Comparison of ENCODE assay signal across 9 mouse cellular contexts in genomic region chr11:94491035-94491748, GRCm38 (mm10). TPM values are rescaled to one million over a fixed set of nuclear protein-coding genes. Genes with fewer than 3 reads are reported as not detected.
DNase-seq lines count a peak whose midpoint lies in the region; ATAC-seq and TF ChIP-seq lines count a peak whose summit lies in the region.
"Had no signal": no experiment of that assay in that cellular context is flagged by ENCODE, and none has a peak within 500 bp of the region (broad histone marks: within the 10 kb centered on the region; RNA-seq: fewer than 3 reads in every experiment).

No protein-coding gene starts in this region.

- H3K4me3 ChIP-seq in erythroblast, embryonic 14.5 days (replicated peaks): peak overlapping the region; percentile 15
- H3K4me3 ChIP-seq in E14TG2a.4 (replicated peaks; ENCODE audit: low read length): peak overlapping the region; percentile 86
- peak overlapping the region; percentile 51 for H3K4me3 ChIP-seq in hindbrain, embryonic 15.5 days
- peak overlapping the region; percentile 43 for H3K4me3 ChIP-seq in liver, embryonic 12.5 days

- 4% methylated on average over 55 of the region's 55 CpGs for WGBS in hindbrain, embryonic 15.5 days
- 6% methylated on average over 55 of the region's 55 CpGs for WGBS in liver, embryonic 12.5 days (ENCODE audit: insufficient replicate concordance)

- peak overlapping the region; percentile 61 for H3K9ac ChIP-seq in hindbrain, embryonic 15.5 days
- peak overlapping the region; percentile 3; the same call in 1 of the 2 replicates for H3K9ac ChIP-seq in liver, embryonic 12.5 days

- peak overlapping the region; percentile 78 for H3K4me2 ChIP-seq in hindbrain, embryonic 15.5 days
- peak overlapping the region; percentile 58 for H3K4me2 ChIP-seq in liver, embryonic 12.5 days

- no peak for TF ChIP-seq CTCF in E14TG2a.4 (conservative IDR thresholded peaks at IDR 0.05; ENCODE audit: low read length)

- peaks cover 54% of the 10 kb centered on the region for H3K27me3 ChIP-seq in erythroblast, embryonic 14.5 days (ENCODE audit: control insufficient read depth)
- peaks cover 94% of the 10 kb centered on the region for H3K27me3 ChIP-seq in E14TG2a.4 (ENCODE audit: insufficient read depth, low read length)
- H3K27me3 ChIP-seq in hindbrain, embryonic 15.5 days: peaks cover 10% of the 10 kb centered on the region; the same call in 1 of the 2 replicates
- H3K27me3 ChIP-seq in liver, embryonic 12.5 days (replicated peaks): peaks cover 96% of the 10 kb centered on the region

- no peak for ATAC-seq in erythroblast, adult 5-6 weeks (replicated peaks; ENCODE audit: low FRiP score, poor library complexity, severe bottlenecking)
- ATAC-seq in hindbrain, embryonic 15.5 days (ENCODE audit: low FRiP score, low read depth): peak; percentile 77
- no peak for ATAC-seq in liver, embryonic 12.5 days
- ATAC-seq in erythroid progenitor cell, adult 5-6 weeks (replicated peaks; ENCODE audit: low FRiP score, poor library complexity, severe bottlenecking): no peak

- no peaks in the 10 kb centered on the region for H3K36me3 ChIP-seq in erythroblast, embryonic 14.5 days (ENCODE audit: control insufficient read depth)
- no peaks in the 10 kb centered on the region for H3K36me3 ChIP-seq in E14TG2a.4 (ENCODE audit: insufficient read depth, low read length)
- H3K36me3 ChIP-seq in hindbrain, embryonic 15.5 days: no peaks in the 10 kb centered on the region
- no peaks in the 10 kb centered on the region for H3K36me3 ChIP-seq in liver, embryonic 12.5 days

- no peak overlapping the region for H3K27ac ChIP-seq in hindbrain, embryonic 15.5 days (replicated peaks)
- H3K27ac ChIP-seq in liver, embryonic 12.5 days: no peak overlapping the region

- DNase-seq in embryo, embryonic 10.5 days (ENCODE audit: low spot score): peak; percentile 71
- DNase-seq in retina, embryonic 14.5 days (ENCODE audit: low spot score): peak; percentile 80

- H3K4me1 ChIP-seq in erythroblast, embryonic 14.5 days (ENCODE audit: control insufficient read depth): no peaks in the 10 kb centered on the region; the same call in 1 of the 2 replicates
- H3K4me1 ChIP-seq in E14TG2a.4 (replicated peaks; ENCODE audit: low read depth, low read length): peaks cover 26% of the 10 kb centered on the region
- H3K4me1 ChIP-seq in hindbrain, embryonic 15.5 days (replicated peaks): peaks cover 12% of the 10 kb centered on the region
- H3K4me1 ChIP-seq in liver, embryonic 12.5 days: peaks cover 9% of the 10 kb centered on the region; the same call in 1 of the 2 replicates

- no peaks in the 10 kb centered on the region for H3K9me3 ChIP-seq in erythroblast, embryonic 14.5 days (ENCODE audit: control insufficient read depth, low read length)
- no peaks in the 10 kb centered on the region for H3K9me3 ChIP-seq in E14TG2a.4 (ENCODE audit: low read length)
- no peaks in the 10 kb centered on the region for H3K9me3 ChIP-seq in hindbrain, embryonic 15.5 days
- no peaks in the 10 kb centered on the region for H3K9me3 ChIP-seq in liver, embryonic 12.5 days (replicated peaks)

RNA-seq across cellular contexts. Expression of gene Spata20, which starts 5.2 kb away (rescaled TPM):
- not detected in 2 replicates for polyA plus RNA-seq in erythroblast, embryonic 14.5 days (2012)
- not detected in 2 replicates for total RNA-seq in erythroblast, adult 5-6 weeks (2015; ENCODE audit: low replicate concordance)
- total RNA-seq in erythroblast, adult 5-6 weeks (2017; ENCODE audit: low replicate concordance): not detected in 2 replicates
- polyA plus RNA-seq in hindbrain, embryonic 15.5 days (2015; fragmentation: Nextera tagmentation; extraction: Ambion mirVana): 0.29 and 0.84 TPM in 2 replicates
- polyA plus RNA-seq in liver, embryonic 12.5 days (2016; fragmentation: Nextera tagmentation; extraction: Ambion mirVana): not detected in 2 replicates
- total RNA-seq in erythroid progenitor cell, adult 5-6 weeks (2015; ENCODE audit: low replicate concordance): not detected in 2 replicates
- not detected in 2 replicates for total RNA-seq in erythroid progenitor cell, adult 5-6 weeks (2017; ENCODE audit: low replicate concordance)
- polyA plus RNA-seq: C2C12 had no signal

RNA-seq across cellular contexts. Expression of gene Epn3, which starts 8.6 kb away (rescaled TPM):
- polyA plus RNA-seq in erythroblast, embryonic 14.5 days (2012): not detected in 2 replicates
- total RNA-seq in erythroblast, adult 5-6 weeks (2015; ENCODE audit: low replicate concordance): not detected in 2 replicates
- not detected in 2 replicates for total RNA-seq in erythroblast, adult 5-6 weeks (2017; ENCODE audit: low replicate concordance)
- polyA plus RNA-seq in hindbrain, embryonic 15.5 days (2015; fragmentation: Nextera tagmentation; extraction: Ambion mirVana): 1.0 and 2.5 TPM in 2 replicates
- polyA plus RNA-seq in liver, embryonic 12.5 days (2016; fragmentation: Nextera tagmentation; extraction: Ambion mirVana): not detected in 2 replicates
- total RNA-seq in erythroid progenitor cell, adult 5-6 weeks (2015; ENCODE audit: low replicate concordance): not detected in 2 replicates
- total RNA-seq in erythroid progenitor cell, adult 5-6 weeks (2017; ENCODE audit: low replicate concordance): not detected in 2 replicates

RNA-seq across cellular contexts. Expression of gene Cacna1g, which starts 17.2 kb away (rescaled TPM):
- 10.3 and 14.4 TPM in 2 replicates for polyA plus RNA-seq in erythroblast, embryonic 14.5 days (2012)
- 109 and 122 TPM in 2 replicates for total RNA-seq in erythroblast, adult 5-6 weeks (2015; ENCODE audit: low replicate concordance)
- total RNA-seq in erythroblast, adult 5-6 weeks (2017; ENCODE audit: low replicate concordance): 78.9 and 102 TPM in 2 replicates
- polyA plus RNA-seq in hindbrain, embryonic 15.5 days (2015; fragmentation: Nextera tagmentation; extraction: Ambion mirVana): 15.0 and 18.8 TPM in 2 replicates
- 2.5 and 3.2 TPM in 2 replicates for polyA plus RNA-seq in liver, embryonic 12.5 days (2016; fragmentation: Nextera tagmentation; extraction: Ambion mirVana)
- total RNA-seq in erythroid progenitor cell, adult 5-6 weeks (2015; ENCODE audit: low replicate concordance): 208 and 236 TPM in 2 replicates
- 142 TPM in 2 replicates for total RNA-seq in erythroid progenitor cell, adult 5-6 weeks (2017; ENCODE audit: low replicate concordance)

RNA-seq across cellular contexts. Expression of gene Mycbpap, which starts 30.4 kb away (rescaled TPM):
- not detected in 2 replicates for polyA plus RNA-seq in erythroblast, embryonic 14.5 days (2012)
- total RNA-seq in erythroblast, adult 5-6 weeks (2015; ENCODE audit: low replicate concordance): not detected in 2 replicates
- total RNA-seq in erythroblast, adult 5-6 weeks (2017; ENCODE audit: low replicate concordance): not detected in 2 replicates
- 3.8 and 4.8 TPM in 2 replicates for polyA plus RNA-seq in hindbrain, embryonic 15.5 days (2015; fragmentation: Nextera tagmentation; extraction: Ambion mirVana)
- polyA plus RNA-seq in liver, embryonic 12.5 days (2016; fragmentation: Nextera tagmentation; extraction: Ambion mirVana): 0.28 and 0.37 TPM in 2 replicates
- total RNA-seq in erythroid progenitor cell, adult 5-6 weeks (2015; ENCODE audit: low replicate concordance): not detected in 2 replicates
- total RNA-seq in erythroid progenitor cell, adult 5-6 weeks (2017; ENCODE audit: low replicate concordance): not detected in 2 replicates
- polyA plus RNA-seq: C2C12 had no signal

RNA-seq across cellular contexts. Expression of gene Rsad1, which starts 57.9 kb away (rescaled TPM):
- polyA plus RNA-seq in erythroblast, embryonic 14.5 days (2012): 0.02 TPM in 1 of 2 replicates, not detected in the other
- total RNA-seq in erythroblast, adult 5-6 weeks (2015; ENCODE audit: low replicate concordance): not detected in 2 replicates
- 0.34 and 2.0 TPM in 2 replicates for total RNA-seq in erythroblast, adult 5-6 weeks (2017; ENCODE audit: low replicate concordance)
- polyA plus RNA-seq in hindbrain, embryonic 15.5 days (2015; fragmentation: Nextera tagmentation; extraction: Ambion mirVana): 8.6 and 9.3 TPM in 2 replicates
- polyA plus RNA-seq in liver, embryonic 12.5 days (2016; fragmentation: Nextera tagmentation; extraction: Ambion mirVana): 2.0 and 3.2 TPM in 2 replicates
- total RNA-seq in erythroid progenitor cell, adult 5-6 weeks (2015; ENCODE audit: low replicate concordance): 0.84 TPM in 1 of 2 replicates, not detected in the other
- total RNA-seq in erythroid progenitor cell, adult 5-6 weeks (2017; ENCODE audit: low replicate concordance): 0.23 and 0.26 TPM in 2 replicates

Comparison
In these comparisons a context has a peak if more than half of its experiments do, and no peak if none do; other contexts are left out.
1. H3K4me3 ChIP-seq: peak in every context shown above with its lines; median percentile 86 in E14TG2a.4; 51 in hindbrain, embryonic 15.5 days; 43 in liver, embryonic 12.5 days; 15 in erythroblast, embryonic 14.5 days.